Mouse (Mus musculus) forebrain, embryonic 15.5 days (tissue): ENCODE data around the gene Mindy4. TPM values are rescaled to one million over a fixed set of nuclear protein-coding genes. Genes with fewer than 3 reads are reported as not detected.

Experiments
- ATAC-seq: fragments of 200-750 bp; cut with Nextera tagmentation; replicated peaks from 2 replicates; pipeline ENCODE4 v1.8.0; 2017; ENCODE audit warnings: mild to moderate bottlenecking, moderate TSS enrichment, moderate library complexity
- H3K27ac ChIP-seq: fragments of 300-500 bp; sonication (generic); replicated peaks from 2 replicates; pipeline ENCODE4 v1.5.1; 2015; ENCODE audit warnings: mild to moderate bottlenecking, inconsistent platforms
- H3K27me3 ChIP-seq: fragments of 300-500 bp; sonication (generic); 2 replicates; pipeline ENCODE4 v1.6.1; 2015; ENCODE audit warnings: inconsistent platforms
- H3K36me3 ChIP-seq: fragments of 300-500 bp; sonication (generic); 2 replicates; pipeline ENCODE4 v1.6.1; 2015; ENCODE audit warnings: mild to moderate bottlenecking, inconsistent platforms
- H3K4me1 ChIP-seq: fragments of 300-500 bp; sonication (generic); 2 replicates; pipeline ENCODE4 v1.6.1; 2015; ENCODE audit warnings: inconsistent platforms
- H3K4me2 ChIP-seq: fragments of 300-500 bp; sonication (generic); replicated peaks from 2 replicates; pipeline ENCODE4 v1.6.1; 2015; ENCODE audit warnings: mild to moderate bottlenecking, inconsistent platforms
- H3K4me3 ChIP-seq: fragments of 300-500 bp; sonication (generic); 2 replicates; pipeline ENCODE4 v1.5.1; 2015; ENCODE audit warnings: mild to moderate bottlenecking, inconsistent platforms
- H3K9ac ChIP-seq: fragments of 300-500 bp; sonication (generic); replicated peaks from 2 replicates; pipeline ENCODE4 v1.6.1; 2015; ENCODE audit warnings: mild to moderate bottlenecking, inconsistent platforms
- H3K9me3 ChIP-seq: fragments of 300-500 bp; sonication (generic); 2 replicates; pipeline ENCODE4 v1.6.1; 2016; ENCODE audit warnings: inconsistent platforms
- WGBS: fragments of 180-500 bp; shearing (Covaris S2); methylation state at CpG from one replicate; pipeline ENCODE4 v1.1.7; 2015; ENCODE audit warnings: mixed read lengths; 5-methylcytosine and 5-hydroxymethylcytosine counted together
- polyA plus RNA-seq: library from polyadenylated mRNA; unstranded; fragments of >200 nt; fragmentation: Nextera tagmentation; extraction: Ambion mirVana; gene quantifications from 2 replicates; pipeline ENCODE4 v1.2.1, GENCODE M21; 2015

The Mindy4 gene
- polyA plus RNA-seq, 1 experiment from 2014 or later = 14.9 TPM

DNA sequence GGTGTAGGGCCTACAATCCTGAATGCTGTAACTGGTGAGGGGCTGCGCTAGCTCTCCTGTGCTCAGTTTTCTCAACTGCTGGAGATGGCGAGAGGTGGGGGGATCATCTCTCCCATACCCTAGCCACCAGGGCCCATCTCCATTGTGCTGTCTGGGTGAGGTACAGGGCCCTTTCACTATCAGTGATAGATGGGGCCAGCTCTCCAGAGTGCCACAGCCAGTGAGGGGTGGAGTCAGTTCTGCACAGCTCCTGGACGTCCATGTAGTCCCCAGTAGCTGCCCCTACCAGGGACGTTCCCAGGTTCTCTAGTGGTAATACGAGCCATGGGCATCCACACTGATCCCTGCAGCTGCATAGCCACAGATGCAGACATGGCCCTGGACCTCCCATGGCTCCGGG lies 118.3 kb downstream of the Mindy4 start:
- no peak for ATAC-seq
- no peak overlapping the region for H3K4me3 ChIP-seq
- H3K9ac ChIP-seq = no peak overlapping the region
- no peaks in the 10 kb centered on the region for H3K4me1 ChIP-seq
- no peak overlapping the region for H3K4me2 ChIP-seq
- H3K27me3 ChIP-seq = no peaks in the 10 kb centered on the region
- H3K36me3 ChIP-seq = no peaks in the 10 kb centered on the region
- no peak overlapping the region for H3K27ac ChIP-seq
- WGBS = 81% methylated on average over 6 of the region's 6 CpGs
- no peaks in the 10 kb centered on the region for H3K9me3 ChIP-seq

DNA sequence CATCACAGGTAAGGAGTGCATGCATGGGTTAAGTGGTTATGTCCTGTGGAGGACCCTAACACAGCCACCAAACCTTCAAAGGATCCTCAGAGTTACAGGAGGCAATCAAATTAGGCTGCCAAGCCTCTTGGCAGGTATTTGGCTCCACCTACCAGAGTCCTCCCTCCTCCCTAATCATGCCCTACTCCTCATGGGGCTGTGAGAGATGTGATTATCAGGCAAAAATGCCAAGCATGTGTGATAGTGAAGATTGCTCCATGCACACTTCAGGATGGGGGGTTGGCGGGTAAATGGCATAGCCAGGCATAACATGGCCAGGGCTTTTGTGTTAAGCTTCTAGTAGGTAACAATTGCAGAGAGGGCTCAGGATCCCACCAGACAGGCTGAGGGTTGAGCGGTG lies 119.8 kb downstream of the Mindy4 start:
- Histone ChIP-seq H3K36me3 (no peaks in the 10 kb centered on the region), H3K4me2 (no peak overlapping the region), H3K9ac (no peak overlapping the region), H3K27me3 (no peaks in the 10 kb centered on the region), H3K27ac (no peak overlapping the region), H3K9me3 (no peaks in the 10 kb centered on the region), H3K4me1 (no peaks in the 10 kb centered on the region), H3K4me3 (no peak overlapping the region)
- WGBS = 88% methylated on average over 2 of the region's 2 CpGs
- no peak for ATAC-seq

DNA sequence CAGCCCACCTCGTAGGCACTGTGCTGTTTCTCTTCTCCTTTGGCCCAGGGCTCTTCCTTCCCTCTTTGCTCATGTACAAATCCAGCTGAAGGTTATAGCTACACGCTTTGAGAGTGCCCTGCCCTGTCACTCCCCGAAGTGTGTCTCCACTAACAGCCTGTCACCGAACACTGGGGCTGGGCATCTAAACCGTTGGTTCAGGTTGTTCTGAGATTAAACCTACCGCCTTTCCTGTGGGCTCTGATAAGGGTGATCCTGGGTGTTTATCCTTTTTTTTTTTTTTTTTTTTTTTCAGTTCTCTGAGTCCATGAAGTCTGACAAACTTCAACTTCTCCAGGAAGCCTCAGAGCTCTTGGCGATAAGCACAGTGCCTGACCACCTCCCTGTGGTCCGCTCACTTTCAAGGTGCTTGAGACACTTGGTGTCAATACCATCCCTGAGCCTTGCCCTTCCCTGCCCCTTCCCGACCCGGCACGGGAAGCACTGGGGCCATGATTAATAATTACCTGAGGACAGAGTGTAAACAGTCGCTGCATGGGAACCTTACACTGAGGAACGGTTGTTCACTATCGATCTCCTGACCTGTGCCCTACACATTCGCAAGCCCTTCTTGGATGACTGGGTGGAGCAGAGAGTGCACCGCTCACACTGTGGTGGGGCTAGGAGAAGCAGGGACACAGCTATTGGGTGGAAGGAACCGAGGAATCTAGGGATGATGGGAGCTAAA lies 120.9 kb downstream of the Mindy4 start:
- no peaks in the 10 kb centered on the region for H3K36me3 ChIP-seq
- no peaks in the 10 kb centered on the region for H3K9me3 ChIP-seq
- no peak overlapping the region for H3K27ac ChIP-seq
- H3K4me3 ChIP-seq = no peak overlapping the region
- no peaks in the 10 kb centered on the region for H3K27me3 ChIP-seq
- H3K4me2 ChIP-seq = no peak overlapping the region
- H3K4me1 ChIP-seq = no peaks in the 10 kb centered on the region
- H3K9ac ChIP-seq = no peak overlapping the region
- no peak for ATAC-seq
- 93% methylated on average over 17 of the region's 17 CpGs for WGBS

DNA sequence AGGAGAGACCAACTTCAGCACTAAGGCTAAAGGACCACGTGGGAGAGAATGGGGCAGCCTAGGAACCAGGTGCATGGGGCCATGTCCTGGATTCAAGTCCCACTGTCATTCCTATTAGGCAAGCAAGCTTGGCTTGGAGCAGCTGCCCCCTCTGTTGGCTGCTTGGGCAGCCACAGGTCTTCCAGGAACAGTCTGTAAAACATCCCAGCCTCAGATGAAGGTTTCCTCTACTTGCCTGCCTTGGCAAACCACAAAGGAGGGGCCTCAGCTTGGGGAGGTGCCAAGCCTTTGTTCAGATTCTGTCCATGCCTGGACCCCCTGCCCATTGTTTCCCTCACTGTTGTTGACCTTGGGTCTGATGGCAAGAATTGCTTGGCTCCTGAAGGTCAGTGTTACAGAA lies 121.6 kb downstream of the Mindy4 start:
- H3K4me3 ChIP-seq = no peak overlapping the region
- WGBS = 50% methylated on average over 1 of the region's 1 CpGs

DNA sequence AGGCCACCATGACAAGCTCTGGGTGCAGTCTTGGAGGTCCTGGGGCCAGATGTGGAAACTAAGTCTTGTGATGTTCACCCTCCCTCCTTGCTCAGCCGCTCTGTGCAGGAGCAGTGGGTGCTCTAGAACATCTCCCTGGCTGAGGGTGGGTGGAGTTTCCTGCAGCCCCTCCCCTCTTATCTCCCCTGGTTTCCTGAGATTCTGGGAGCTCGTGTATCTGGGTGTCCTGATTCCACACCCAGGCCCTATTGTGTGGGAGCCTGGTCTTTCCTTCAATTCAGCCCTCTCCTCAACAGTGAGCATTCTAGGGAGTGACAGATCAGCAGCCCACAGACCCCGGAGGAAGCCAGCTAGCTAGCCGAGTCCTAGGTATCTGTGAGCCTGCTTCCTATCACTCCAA lies 123.1 kb downstream of the Mindy4 start:
- no peak for ATAC-seq
- no peak overlapping the region for H3K4me3 ChIP-seq
- no peak overlapping the region for H3K9ac ChIP-seq
- H3K27me3 ChIP-seq = no peaks in the 10 kb centered on the region
- WGBS = 82% methylated on average over 4 of the region's 4 CpGs
- H3K36me3 ChIP-seq = no peaks in the 10 kb centered on the region
- H3K27ac ChIP-seq = no peak overlapping the region
- no peaks in the 10 kb centered on the region for H3K9me3 ChIP-seq
- no peak overlapping the region for H3K4me2 ChIP-seq
- H3K4me1 ChIP-seq = no peaks in the 10 kb centered on the region

More for the DNA sequence above, 121.6 kb downstream of the Mindy4 start:
- Histone ChIP-seq H3K4me2 (no peak overlapping the region), H3K9ac (no peak overlapping the region), H3K27me3 (no peaks in the 10 kb centered on the region), H3K4me1 (no peaks in the 10 kb centered on the region), H3K9me3 (no peaks in the 10 kb centered on the region), H3K27ac (no peak overlapping the region), H3K36me3 (no peaks in the 10 kb centered on the region)
- ATAC-seq = no peak

DNA sequence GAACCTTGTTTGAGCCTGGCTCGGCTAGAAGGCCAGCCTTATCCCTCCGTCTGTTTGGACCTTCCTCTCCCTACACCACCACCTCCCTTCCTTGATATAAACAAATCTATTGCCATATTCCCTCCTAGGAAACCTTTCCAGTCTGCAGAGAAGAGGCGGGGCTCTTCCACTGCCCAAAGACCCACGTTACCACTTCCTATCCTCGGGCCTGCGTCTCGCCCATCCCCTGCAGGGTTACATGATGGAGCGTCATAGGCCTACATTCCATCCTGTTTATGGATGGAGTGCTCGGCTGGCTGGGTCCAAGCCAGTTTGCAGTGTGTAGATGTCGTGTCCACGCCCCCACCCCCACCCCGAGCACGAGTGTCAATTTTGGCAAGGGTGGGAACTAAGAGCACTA lies 124.1 kb downstream of the Mindy4 start:
- no peak for ATAC-seq
- Histone ChIP-seq H3K27ac (no peak overlapping the region), H3K9ac (no peak overlapping the region), H3K4me1 (peaks cover 4% of the 10 kb centered on the region), H3K4me2 (no peak overlapping the region), H3K27me3 (no peaks in the 10 kb centered on the region), H3K9me3 (no peaks in the 10 kb centered on the region), H3K4me3 (no peak overlapping the region), H3K36me3 (no peaks in the 10 kb centered on the region)
- WGBS = 89% methylated on average over 13 of the region's 13 CpGs

DNA sequence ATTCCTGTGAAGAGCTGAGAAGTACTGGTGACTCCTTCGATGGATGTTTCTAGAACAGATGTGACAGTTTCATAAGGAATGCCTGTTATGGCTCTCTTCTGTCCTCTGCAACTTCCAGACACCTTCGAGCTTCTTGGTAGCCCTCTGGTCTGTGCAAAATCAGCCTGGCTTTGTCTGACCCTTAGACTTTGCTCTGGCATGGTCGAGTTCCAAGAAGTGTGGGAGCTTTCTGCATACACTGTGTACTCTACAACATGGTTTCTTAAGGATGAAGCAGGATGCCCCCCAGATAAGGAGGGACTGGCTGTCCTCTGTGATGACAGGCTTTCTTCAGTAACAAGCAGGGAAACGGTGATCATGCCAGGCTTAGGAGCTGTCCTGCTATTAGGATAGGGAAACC lies 125.0 kb downstream of the Mindy4 start:
- Histone ChIP-seq H3K27me3 (no peaks in the 10 kb centered on the region), H3K4me1 (peaks cover 12% of the 10 kb centered on the region), H3K9me3 (no peaks in the 10 kb centered on the region), H3K36me3 (no peaks in the 10 kb centered on the region), H3K9ac (no peak overlapping the region), H3K27ac (no peak overlapping the region), H3K4me2 (no peak overlapping the region), H3K4me3 (no peak overlapping the region)
- 76% methylated on average over 4 of the region's 4 CpGs for WGBS
- ATAC-seq = no peak

DNA sequence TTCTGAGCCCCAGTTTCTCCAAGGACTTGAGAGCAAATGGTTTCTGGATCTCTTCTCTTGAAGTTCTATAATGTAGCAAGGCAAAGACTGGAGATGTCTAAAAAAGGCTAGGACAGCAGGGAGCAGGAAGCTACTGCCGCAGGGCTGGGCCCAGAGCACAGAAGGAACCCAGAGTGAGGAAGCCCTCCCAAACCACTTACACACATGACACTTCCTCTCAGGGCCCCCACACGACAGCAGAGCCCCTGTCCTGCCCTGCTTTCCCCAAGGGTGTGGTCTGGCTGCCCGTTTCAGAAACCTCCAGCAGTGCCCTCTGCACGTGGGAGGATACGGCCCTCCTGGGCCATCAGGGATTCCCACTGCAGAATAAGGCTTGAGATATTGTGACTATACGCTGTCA lies 128.1 kb downstream of the Mindy4 start:
- no peak overlapping the region for H3K4me2 ChIP-seq
- no peaks in the 10 kb centered on the region for H3K27me3 ChIP-seq
- H3K9ac ChIP-seq = no peak overlapping the region
- no peaks in the 10 kb centered on the region for H3K36me3 ChIP-seq
- WGBS = 76% methylated on average over 6 of the region's 6 CpGs
- ATAC-seq = no peak
- no peak overlapping the region for H3K4me3 ChIP-seq
- H3K9me3 ChIP-seq = no peaks in the 10 kb centered on the region
- peaks cover 22% of the 10 kb centered on the region for H3K4me1 ChIP-seq
- no peak overlapping the region for H3K27ac ChIP-seq

DNA sequence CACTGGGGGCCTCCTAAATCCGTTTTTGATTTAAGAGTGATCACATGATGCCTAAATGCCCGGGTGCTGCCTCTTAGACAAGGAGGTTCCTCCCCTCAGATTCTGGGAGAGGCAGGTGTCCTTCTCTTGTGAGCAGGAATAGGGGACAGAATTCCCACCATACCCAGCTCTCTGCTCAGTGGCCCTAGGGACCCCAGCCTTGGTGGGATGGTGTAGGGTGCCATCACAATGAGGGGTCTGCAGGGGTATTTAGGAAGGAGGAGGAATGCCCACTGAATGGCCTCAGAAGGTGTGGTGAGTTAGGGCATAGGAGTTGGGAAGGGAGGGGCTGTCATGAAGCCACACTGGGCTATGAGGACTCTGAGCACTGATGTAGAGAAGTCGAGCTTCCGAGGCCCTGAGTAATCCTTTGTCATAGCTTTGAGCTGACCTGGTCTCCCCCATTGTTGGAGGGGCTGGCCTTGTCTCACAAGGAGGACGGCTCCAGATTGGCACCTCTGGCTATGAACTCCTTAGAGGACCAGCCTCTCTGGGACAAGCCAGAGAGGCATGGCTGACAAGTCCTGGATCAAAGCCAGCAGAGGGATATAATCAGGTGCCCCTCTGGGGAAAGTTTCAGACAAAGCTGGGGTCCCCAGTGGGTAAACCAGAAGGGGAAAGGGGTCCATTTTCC lies 129.1 kb downstream of the Mindy4 start:
- Histone ChIP-seq H3K9ac (no peak overlapping the region), H3K27me3 (no peaks in the 10 kb centered on the region), H3K36me3 (no peaks in the 10 kb centered on the region), H3K9me3 (no peaks in the 10 kb centered on the region), H3K27ac (peak overlapping the region; percentile 69; the same call in 1 of the 2 replicates), H3K4me3 (no peak overlapping the region), H3K4me1 (peaks cover 25% of the 10 kb centered on the region), H3K4me2 (no peak overlapping the region)
- 28% methylated on average over 5 of the region's 5 CpGs for whole genome bisulfite sequencing
- ATAC-seq = peak; percentile 66

DNA sequence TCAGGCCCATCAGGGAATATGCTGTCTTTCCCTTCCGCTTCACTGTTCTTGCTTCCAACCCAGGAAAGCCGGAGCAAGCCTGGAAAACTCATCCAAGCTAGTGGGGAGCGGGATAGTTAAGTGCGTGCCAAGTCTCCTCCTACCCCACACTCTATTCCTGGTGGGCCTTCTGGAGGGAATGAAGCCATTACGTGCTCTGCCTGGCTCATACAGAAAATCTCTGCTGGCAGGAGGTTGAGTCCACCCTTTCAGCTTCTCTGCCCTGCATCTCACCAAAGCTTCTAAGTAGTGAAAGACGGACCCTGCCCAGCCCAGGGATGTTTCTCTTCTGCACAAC lies 129.6 kb downstream of the Mindy4 start:
- H3K4me2 ChIP-seq = no peak overlapping the region
- no peak overlapping the region for H3K9ac ChIP-seq
- H3K27me3 ChIP-seq = no peaks in the 10 kb centered on the region
- no peak overlapping the region for H3K4me3 ChIP-seq
- peak; percentile 84 for ATAC-seq
- peak overlapping the region; percentile 69 for H3K27ac ChIP-seq
- no peaks in the 10 kb centered on the region for H3K9me3 ChIP-seq
- H3K36me3 ChIP-seq = no peaks in the 10 kb centered on the region
- WGBS = 44% methylated on average over 6 of the region's 6 CpGs
- H3K4me1 ChIP-seq = peaks cover 25% of the 10 kb centered on the region

DNA sequence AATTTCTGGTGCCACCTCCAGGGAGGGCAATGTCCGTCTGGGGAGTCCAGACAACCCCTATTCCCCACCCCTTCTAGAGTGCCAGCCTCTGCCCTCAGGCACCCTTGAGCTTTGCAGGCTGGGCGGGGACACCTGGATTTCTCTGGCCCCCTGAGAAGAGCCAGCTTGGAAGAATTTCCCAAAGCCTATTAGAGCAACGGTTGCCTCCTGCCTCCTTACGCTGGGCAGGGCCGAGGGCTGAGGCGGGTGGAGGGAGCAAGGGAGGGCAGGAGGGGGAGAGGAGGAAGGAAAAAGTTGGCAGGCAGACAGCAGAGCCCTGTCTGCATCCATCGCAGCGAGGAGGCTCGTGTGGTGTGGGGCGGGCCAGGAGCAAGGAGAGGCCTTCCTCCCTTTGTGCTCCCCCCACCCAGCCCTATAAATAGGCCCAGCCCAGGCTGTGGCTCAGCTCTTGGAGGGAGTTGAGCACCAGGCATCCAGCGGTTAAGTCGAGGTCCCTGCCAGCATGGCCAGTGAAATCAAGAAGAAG lies 132.9 kb downstream of the Mindy4 start, which contains the start of gene Aqp1:
Aqp1 (plus strand) TSS at position 444 of the 526 bp plus-strand sequence.
- no peak within 1 kb of the TSS for H3K9ac ChIP-seq
- peaks cover 25% of the 10 kb centered on the region for H3K4me1 ChIP-seq
- no peak within 1 kb of the TSS for H3K4me3 ChIP-seq
- H3K27me3 ChIP-seq = no peaks in the 10 kb centered on the region
- no peak within 1 kb of the TSS for H3K27ac ChIP-seq
- WGBS = 9% methylated on average over 12 of the region's 12 CpGs
- no peaks in the 10 kb centered on the region for H3K9me3 ChIP-seq
- ATAC-seq = peak; percentile 69
- no peaks in the 10 kb centered on the region for H3K36me3 ChIP-seq
- no peak within 1 kb of the TSS for H3K4me2 ChIP-seq

DNA sequence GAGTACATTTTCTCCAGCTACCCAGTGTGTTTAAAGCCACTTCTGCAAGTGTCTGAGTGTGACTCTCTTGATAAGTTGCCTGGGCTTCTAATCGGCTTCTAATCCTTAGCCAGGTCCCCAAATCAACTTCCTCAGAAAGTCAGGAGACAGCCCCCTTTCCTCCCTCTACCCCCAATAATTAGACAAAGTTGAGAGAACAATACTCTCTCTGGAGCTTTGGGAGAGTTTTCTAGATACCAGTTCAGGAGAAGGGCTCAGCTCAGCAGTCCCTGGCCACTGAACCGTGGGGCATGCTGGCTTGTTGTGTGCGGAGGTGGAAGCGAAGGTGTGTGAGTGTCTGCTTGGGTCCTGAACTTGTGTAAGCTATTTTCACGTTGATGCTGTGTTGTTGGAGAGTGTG lies 134.1 kb downstream of the Mindy4 start:
- Histone ChIP-seq H3K27me3 (no peaks in the 10 kb centered on the region), H3K36me3 (no peaks in the 10 kb centered on the region), H3K27ac (no peak overlapping the region), H3K4me3 (no peak overlapping the region), H3K9ac (no peak overlapping the region), H3K4me2 (no peak overlapping the region), H3K9me3 (no peaks in the 10 kb centered on the region), H3K4me1 (peaks cover 23% of the 10 kb centered on the region)
- 84% methylated on average over 5 of the region's 5 CpGs for WGBS
- no peak for ATAC-seq
